Mouse (Mus musculus): ENCODE measurements at regions not wholly inside any gene's neighbourhood (a gene's known extent, or its start where the extent isn't known, plus 50 kb on each side); places are given as distances from the start of the nearest gene placed in this dataset.

DNA sequence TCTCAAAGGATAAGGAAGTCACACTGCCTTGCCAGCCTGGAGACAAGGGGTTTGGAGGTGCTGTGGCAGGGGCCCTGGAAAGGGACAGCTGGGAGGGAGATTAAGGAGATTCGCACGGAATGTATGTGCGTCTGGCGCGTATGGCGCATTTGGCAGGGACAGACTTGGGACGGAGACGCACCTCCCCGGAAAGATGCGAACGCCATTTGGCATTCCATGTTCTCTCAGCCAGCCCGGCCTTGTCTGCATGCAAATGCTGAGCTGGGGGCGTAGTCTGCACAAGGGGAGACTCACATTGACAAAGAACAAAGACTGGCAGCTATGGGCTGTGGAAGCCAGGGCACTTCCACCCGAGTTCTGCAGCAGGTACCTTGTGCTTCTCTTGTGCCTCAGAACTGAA is 174.4 kb downstream of the Gm26897 start:
- TF ChIP-seq GATA1 (IDR thresholded peaks at IDR 0.05; ENCODE audit: low read length) (no peak), TAL1 (IDR thresholded peaks at IDR 0.05; ENCODE audit: low read length) (no peak)

All from erythroblast, embryonic 14.5 days (primary cell).